Mouse (Mus musculus) heart, adult 18-20 months (tissue): ENCODE data around the gene Tex13a. TPM values are rescaled to one million over a fixed set of nuclear protein-coding genes. Genes with fewer than 3 reads are reported as not detected.

Source experiments
- DNase-seq, 2 experiments: peaks; one replicate each; pipeline ENCODE4 v3.0.0; 2021 to 2022; ENCODE audit warnings: mixed read lengths in 1 of 2
- long read RNA-seq, 2 experiments: library from polyadenylated mRNA; stranded (forward); transcript quantifications; one replicate each; pipeline ENCODE4 v2.0.0; 2021
- total RNA-seq, 2 experiments: library from RNA; stranded (reverse); gene quantifications; 2 replicates each; pipeline ENCODE4 v1.2.3; 2021

The Tex13a gene
- total RNA-seq, result not detected
- long read RNA-seq, experiment 1, result 0 reads
- long read RNA-seq, experiment 2, result 0 reads

- DNase-seq, result no peak
Measured at GRCm38 (mm10) chrX:138209480-138209879, at the start of gene Tex13a. Gene Tex13a, minus strand, starts transcription at chrX:138209580.

GRCm38 (mm10) chrX:138234626-138235025 lies 25.2 kb upstream of the Tex13a start:
- DNase-seq, result no peak

- peak in 1 of 2 experiments; percentile 1 for DNase-seq
Measured at GRCm38 (mm10) chrX:138170146-138170545, 39.2 kb downstream of the Tex13a start.
